Mouse (Mus musculus): ENCODE results near the gene Zbtb3. TPM values are rescaled to one million over a fixed set of nuclear protein-coding genes. Genes with fewer than 3 reads are reported as not detected.

Gene Zbtb3
- 1.8 and 2.2 TPM in 2 replicates for polyA plus RNA-seq (2021; fragmentation: Nextera tagmentation)
- long read RNA-seq, experiment 1, partial matches to known transcripts = 0 of 5 reads
- long read RNA-seq, experiment 1, other reads (novel, unspliced or antisense) = 2 of 5 reads
- long read RNA-seq, experiment 2, transcript Zbtb3-201 (2 exons, 2,004 nt) = major isoform, 17 of 21 reads
- long read RNA-seq, experiment 2, partial matches to known transcripts = 2 of 21 reads
- long read RNA-seq, experiment 2, other reads (novel, unspliced or antisense) = 2 of 21 reads

GRCm38 (mm10) chr19:8802130-8802821 lies at the start of gene Zbtb3:
TSS of gene Zbtb3 (plus strand) at chr19:8802555.

GRCm38 (mm10) chr19:8756635-8757387 lies 45.5 kb upstream of the Zbtb3 start, which contains the start of gene Nxf1:
TSS of gene Nxf1 (plus strand) at chr19:8757073.

GRCm38 (mm10) chr19:8770567-8771270 lies 31.6 kb upstream of the Zbtb3 start, which contains the start of gene Tmem223:
TSS of gene Tmem223 (plus strand) at chr19:8770996.

GRCm38 (mm10) chr19:8774086-8774835 lies 28.1 kb upstream of the Zbtb3 start, which contains the start of gene Tmem179b:
TSS of gene Tmem179b (minus strand) at chr19:8774467.

GRCm38 (mm10) chr19:8786008-8786781 lies 16.2 kb upstream of the Zbtb3 start, which contains the start of gene Taf6l:
TSS of gene Taf6l (minus strand) at chr19:8786417.

DNA sequence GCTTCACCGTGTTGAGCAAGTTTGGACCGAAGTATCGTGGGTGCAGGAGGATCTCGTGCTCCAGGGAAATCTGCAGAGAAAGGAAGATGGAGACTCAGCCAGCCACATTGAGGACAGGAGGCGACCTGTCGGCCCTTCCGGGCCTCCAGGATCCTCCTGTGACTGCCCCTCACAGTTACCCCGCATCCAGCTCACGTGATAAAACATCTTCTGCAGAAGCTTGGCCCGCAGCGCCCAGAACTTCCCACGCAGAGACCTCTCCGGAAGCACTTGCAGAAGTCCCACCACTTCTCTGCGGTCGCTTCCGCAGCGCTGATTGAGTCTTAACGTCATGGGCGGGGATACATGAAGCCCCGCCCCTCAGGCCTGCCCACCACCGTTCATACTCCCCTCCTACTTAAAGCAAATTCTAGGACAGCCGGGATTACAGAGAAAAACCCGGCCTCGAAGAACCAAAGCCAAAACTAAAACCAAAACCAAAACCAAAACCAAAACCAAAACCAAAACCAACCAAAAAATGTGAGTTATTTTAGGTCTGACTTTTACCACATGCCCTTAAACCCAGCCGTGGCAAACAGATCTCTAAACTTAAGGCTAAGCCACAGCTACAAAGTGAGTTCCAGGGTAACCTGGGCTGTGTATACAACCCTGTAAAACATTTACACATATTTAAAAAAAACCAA lies 4.0 kb upstream of the Zbtb3 start, which contains the start of gene Polr2g:
Polr2g (minus strand) TSS at position 314 of the 683 bp plus-strand sequence.

DNA sequence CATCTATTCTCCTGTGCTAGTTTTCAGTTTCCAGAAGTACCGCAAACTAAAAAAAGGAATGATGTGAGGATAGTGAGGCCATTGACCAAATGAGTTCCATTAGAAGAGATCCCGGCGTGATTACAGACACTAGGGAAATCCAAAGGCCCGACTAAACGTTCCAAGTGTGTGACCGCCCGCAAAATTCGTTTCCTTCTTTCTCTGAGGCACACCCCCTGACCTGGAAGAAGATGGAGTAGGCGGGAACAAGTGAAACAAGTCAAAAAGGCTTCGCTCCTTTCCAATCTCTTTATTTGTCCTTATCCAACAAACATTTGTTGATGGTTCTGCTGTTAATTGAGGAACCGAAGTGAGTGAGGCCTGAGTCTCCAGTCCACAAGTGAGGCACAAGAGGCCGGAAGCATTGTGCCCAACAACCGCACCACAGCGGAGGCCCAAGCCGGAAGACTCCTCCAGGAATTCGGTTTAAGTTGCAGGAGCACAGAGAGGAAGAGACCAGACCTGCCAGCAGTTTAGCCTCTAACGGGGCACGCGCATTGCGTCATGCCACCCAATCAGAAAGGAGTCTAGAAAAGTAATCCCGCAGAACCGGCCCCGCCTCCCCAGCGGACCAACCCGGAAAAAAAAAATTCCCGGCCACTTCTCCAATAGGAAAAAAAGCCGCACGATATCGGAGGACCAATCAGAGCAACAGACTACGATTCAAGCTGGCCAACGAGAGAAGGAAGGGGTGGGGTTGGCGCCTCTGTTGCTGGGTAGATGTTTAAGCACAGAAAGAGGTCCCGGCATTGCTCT lies 16.6 kb downstream of the Zbtb3 start, which contains the start of gene Ttc9c:
Ttc9c (minus strand) TSS at position 533 of the 795 bp plus-strand sequence.

GRCm38 (mm10) chr19:8819596-8820423 lies 17.5 kb downstream of the Zbtb3 start, which contains the start of gene Hnrnpul2:
TSS of gene Hnrnpul2 (plus strand) at chr19:8820010.

DNA sequence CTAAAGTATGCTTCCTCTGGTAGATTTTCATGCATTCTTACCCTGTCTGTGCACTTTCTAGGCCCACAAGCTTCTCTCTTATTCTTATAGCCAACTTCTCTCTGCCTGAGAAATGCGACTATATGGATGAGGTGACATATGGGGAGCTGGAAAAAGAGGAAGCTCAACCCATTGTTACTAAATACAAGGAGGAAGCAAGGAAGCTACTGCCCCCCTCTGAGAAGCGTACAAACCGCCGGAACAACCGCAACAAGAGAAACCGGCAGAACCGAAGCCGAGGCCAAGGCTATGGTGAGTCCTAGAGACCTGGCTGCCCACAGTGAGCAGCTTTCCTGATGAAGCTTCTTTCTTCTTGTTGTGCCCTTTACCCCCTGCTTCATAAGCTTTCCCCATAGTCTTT lies 27.3 kb downstream of the Zbtb3 start, which contains the start of gene AC129217.1:
AC129217.1 (plus strand) TSS at position 114 of the 400 bp plus-strand sequence.

DNA sequence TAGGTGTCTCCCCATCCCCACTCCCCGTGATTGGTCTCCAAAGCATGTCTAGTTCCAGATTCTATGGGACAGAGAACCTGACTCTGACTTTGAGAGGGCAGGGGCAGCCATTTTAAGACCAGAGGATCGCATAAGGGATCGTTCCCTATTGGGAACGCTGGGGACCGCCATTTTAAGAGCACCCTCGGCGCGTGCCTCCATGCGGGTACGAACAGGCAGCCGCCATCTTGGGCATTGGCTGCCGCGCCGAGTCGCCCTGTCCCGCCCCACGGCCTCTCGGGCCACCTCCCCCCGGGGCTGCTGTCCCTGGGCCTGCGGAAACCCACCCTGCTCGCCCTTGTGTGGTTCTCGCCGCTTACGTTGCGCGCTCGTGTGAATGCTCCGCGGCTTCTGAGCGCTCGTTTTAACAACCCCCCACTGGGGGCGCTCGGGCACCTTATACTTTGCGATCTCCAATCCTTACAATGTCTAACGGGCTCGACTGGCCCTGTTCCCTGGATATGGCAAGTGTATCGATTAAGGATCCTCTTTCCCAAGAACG lies 35.0 kb downstream of the Zbtb3 start, which contains the start of gene Bscl2:
Bscl2 (plus strand) TSS at position 217 of the 541 bp plus-strand sequence.

GRCm38 (mm10) chr19:8839103-8839907 lies 37.0 kb downstream of the Zbtb3 start, which contains the start of gene Gng3:
TSS of gene Gng3 (minus strand) at chr19:8839194.

DNA sequence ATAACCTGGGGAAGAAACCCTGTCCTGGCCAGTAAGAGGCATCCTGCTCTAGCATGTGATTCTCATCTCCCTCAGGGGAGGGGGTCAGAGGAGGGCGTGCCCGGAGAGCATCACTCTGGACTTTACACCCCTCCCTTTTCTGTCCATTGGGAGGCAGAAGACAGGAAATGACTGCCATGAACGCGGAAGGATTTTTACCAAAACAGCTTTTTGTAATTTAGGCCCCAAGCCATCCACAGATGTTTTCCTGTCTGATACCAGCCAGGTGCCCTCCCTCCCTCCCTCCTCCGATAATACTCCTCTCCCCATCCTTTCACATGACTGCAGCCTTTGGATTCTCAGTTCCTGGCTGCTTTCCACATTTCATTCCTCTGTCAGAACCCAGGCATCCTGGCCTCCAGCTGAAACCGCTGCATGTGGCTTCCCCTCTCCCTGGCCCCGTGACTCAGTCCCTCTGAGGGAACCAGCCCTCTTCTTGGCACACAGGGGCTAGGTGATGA lies 48.1 kb downstream of the Zbtb3 start, which contains the start of gene Lrrn4cl:
Lrrn4cl (plus strand) TSS at position 367 of the 500 bp plus-strand sequence.

Data from layer of hippocampus, adult 6 months (tissue).